Mouse (Mus musculus) spleen, adult 2 months (tissue): Measurements from ENCODE around the gene Ceacam15.
"Not testable (repeated sequence)": the region's sequence is repeated elsewhere in the genome, so short reads cannot be mapped to it uniquely, and the experiment has no call there.

Experiments used
- CTCF ChIP-seq: fragments of 200-500 bp; IDR thresholded peaks from 2 replicates; pipeline ENCODE4 v1.5.1; 2011; ENCODE audit warnings: mild to moderate bottlenecking, inconsistent platforms; ENCODE audit not compliant: insufficient read depth, insufficient read length, insufficient replicate concordance; ENCODE audit errors: extremely low read depth
- POLR2A ChIP-seq: fragments of 200-500 bp; IDR thresholded peaks from 2 replicates; pipeline ENCODE4 v1.6.1; 2011; ENCODE audit warnings: low read depth, low read length, inconsistent platforms

DNA sequence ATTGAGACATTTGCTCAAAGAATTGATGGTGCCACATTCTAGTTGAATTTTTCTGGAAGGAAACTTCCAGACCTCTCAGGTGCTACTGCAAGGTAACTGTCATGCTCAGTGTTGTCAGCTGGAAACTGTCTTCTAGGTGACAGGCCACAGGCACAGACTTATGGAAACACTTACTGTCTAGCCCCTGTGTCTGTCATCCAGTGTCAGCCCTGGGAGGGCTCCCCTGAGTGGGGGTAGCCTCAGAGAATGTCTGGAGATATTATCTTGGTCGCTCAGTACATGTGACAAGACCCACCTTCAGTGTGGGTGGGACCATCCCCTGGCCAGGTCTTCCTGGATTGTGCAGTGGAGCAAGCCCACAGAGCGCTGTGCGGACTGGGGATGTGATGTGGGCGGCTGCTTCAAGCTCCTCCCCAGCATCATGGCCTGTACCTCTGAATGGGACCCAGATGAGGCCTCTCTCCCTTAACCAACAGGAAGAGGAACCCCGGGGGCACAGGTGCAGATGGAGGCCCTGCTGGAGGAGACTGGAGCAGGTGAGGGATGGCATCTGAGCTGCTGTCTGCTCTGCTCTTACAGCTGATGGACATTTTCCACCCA is 7.1 kb downstream of the Ceacam15 start:
- TF ChIP-seq POLR2A, CTCF: not testable (repeated sequence)
